ENCODE assay signal across 8 mouse cellular contexts in the genomic region with DNA sequence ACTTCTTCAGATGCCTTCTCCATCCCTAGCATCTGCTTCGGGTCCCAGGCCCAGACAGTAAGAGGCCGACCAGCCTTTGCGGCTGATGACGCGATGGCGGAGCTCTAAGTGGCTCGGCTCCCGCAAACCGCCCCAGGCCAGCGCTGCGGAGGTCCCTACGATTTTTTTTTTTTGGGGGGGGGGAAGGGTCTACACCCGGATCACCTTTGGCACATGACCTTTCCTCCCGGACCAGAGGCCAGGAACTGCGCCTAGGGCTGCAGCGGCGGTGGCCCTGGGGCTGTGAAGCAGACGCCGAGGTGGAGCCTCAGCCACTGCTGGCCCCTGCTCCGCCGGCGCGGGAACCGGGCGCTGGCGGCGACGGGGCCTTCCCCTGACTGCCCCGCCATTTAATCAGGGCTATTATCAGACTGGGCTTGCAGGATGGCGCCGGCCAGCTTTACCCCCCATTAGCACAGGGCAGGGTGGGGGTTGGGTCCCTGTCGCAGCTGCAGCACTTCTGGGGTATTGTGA. TPM values are rescaled to one million over a fixed set of nuclear protein-coding genes. Genes with fewer than 3 reads are reported as not detected.
DNase-seq lines count a peak whose midpoint lies in the region; ATAC-seq and TF ChIP-seq lines count a peak whose summit lies in the region.

No protein-coding gene starts in this region.

- TF ChIP-seq CTCF in left cerebral cortex, adult 2 months (IDR thresholded peaks at IDR 0.05): no peak

- WGBS in hindbrain, embryonic 12.5 days: under 1% methylated on average over 31 of the region's 32 CpGs
- WGBS in midbrain, embryonic 14.5 days: under 1% methylated on average over 32 of the region's 32 CpGs

- H3K9ac ChIP-seq in hindbrain, embryonic 12.5 days: no peak overlapping the region
- H3K9ac ChIP-seq in midbrain, embryonic 14.5 days (replicated peaks; ENCODE audit: low read length): no peak overlapping the region; the same call in 1 of the 2 replicates

- peak; percentile 79 for ATAC-seq in hindbrain, embryonic 12.5 days (ENCODE audit: low FRiP score)
- peak; percentile 72 for ATAC-seq in midbrain, embryonic 14.5 days (ENCODE audit: low FRiP score, low TSS enrichment)

- DNase-seq in heart, adult 11 months: peak; percentile 94
- DNase-seq in heart, adult 9 months (ENCODE audit: low spot score in 2 of 2): no peak
- peak; percentile 67 for DNase-seq in embryo, embryonic 9.5 days (ENCODE audit: extremely low spot score)
- peak; percentile 62 for DNase-seq in midbrain, embryonic 14.5 days
- no peak for DNase-seq in right cerebral cortex, postnatal 25 days
- DNase-seq in left cerebral cortex, adult 2 months (ENCODE audit: extremely low spot score in 1 of 2, low spot score in 2 of 2): no peak
- no peak for DNase-seq in frontal cortex, postnatal 25 days (ENCODE audit: low spot score in 2 of 2)

- no peaks in the 10 kb centered on the region for H3K9me3 ChIP-seq in hindbrain, embryonic 12.5 days (replicated peaks)
- H3K9me3 ChIP-seq in midbrain, embryonic 14.5 days (ENCODE audit: control insufficient read depth, low read length): no peaks in the 10 kb centered on the region

- H3K4me2 ChIP-seq in hindbrain, embryonic 12.5 days (replicated peaks): peak overlapping the region; percentile 63
- H3K4me2 ChIP-seq in midbrain, embryonic 14.5 days (ENCODE audit: low read length): peak overlapping the region; percentile 59

- intact Hi-C loops in left cerebral cortex, adult 2 months (cut with DNase I): no loop called here

- no peak overlapping the region for H3K27ac ChIP-seq in hindbrain, embryonic 12.5 days
- H3K27ac ChIP-seq in midbrain, embryonic 14.5 days (replicated peaks; ENCODE audit: low read depth, low read length): no peak overlapping the region
- H3K27ac ChIP-seq in left cerebral cortex, adult 2 months: no peak overlapping the region

- peak overlapping the region; percentile 35 for H3K4me3 ChIP-seq in hindbrain, embryonic 12.5 days
- H3K4me3 ChIP-seq in midbrain, embryonic 14.5 days (replicated peaks; ENCODE audit: low read depth, low read length): peak overlapping the region; percentile 33
- no peak overlapping the region for H3K4me3 ChIP-seq in left cerebral cortex, adult 2 months

- no peaks in the 10 kb centered on the region for H3K36me3 ChIP-seq in hindbrain, embryonic 12.5 days
- H3K36me3 ChIP-seq in midbrain, embryonic 14.5 days (ENCODE audit: control insufficient read depth, insufficient read depth, low read length): no peaks in the 10 kb centered on the region

- H3K4me1 ChIP-seq in hindbrain, embryonic 12.5 days: peaks cover 20% of the 10 kb centered on the region
- H3K4me1 ChIP-seq in midbrain, embryonic 14.5 days (ENCODE audit: control insufficient read depth, insufficient read depth, low read length): peaks cover 5% of the 10 kb centered on the region

- peaks cover 72% of the 10 kb centered on the region for H3K27me3 ChIP-seq in hindbrain, embryonic 12.5 days
- peaks cover 63% of the 10 kb centered on the region for H3K27me3 ChIP-seq in midbrain, embryonic 14.5 days (ENCODE audit: control insufficient read depth, insufficient read depth, low read length)

RNA-seq across cellular contexts. Expression of gene Tbx20, which starts 6.9 kb away (rescaled TPM):
- 3.0 and 3.1 TPM in 2 replicates for polyA plus RNA-seq in hindbrain, embryonic 12.5 days (2016; fragmentation: Nextera tagmentation; extraction: Ambion mirVana)
- 0.05 TPM in 1 of 2 replicates, not detected in the other for polyA plus RNA-seq in midbrain, embryonic 14.5 days (2014; fragmentation: Nextera tagmentation; extraction: Ambion mirVana)
- not detected for total RNA-seq in left cerebral cortex, adult 2 months (2021)

Comparison
In these comparisons a context has a peak if more than half of its experiments do, and no peak if none do; other contexts are left out.
1. DNase-seq: peak in heart, adult 11 months (single experiment), embryo, embryonic 9.5 days (single experiment) and midbrain, embryonic 14.5 days (single experiment); none in heart, adult 9 months (0 of 2), right cerebral cortex, postnatal 25 days (single experiment), left cerebral cortex, adult 2 months (0 of 2) and frontal cortex, postnatal 25 days (0 of 2).